Comparison of ENCODE assay signal across 13 mouse cellular contexts in the genomic region with DNA sequence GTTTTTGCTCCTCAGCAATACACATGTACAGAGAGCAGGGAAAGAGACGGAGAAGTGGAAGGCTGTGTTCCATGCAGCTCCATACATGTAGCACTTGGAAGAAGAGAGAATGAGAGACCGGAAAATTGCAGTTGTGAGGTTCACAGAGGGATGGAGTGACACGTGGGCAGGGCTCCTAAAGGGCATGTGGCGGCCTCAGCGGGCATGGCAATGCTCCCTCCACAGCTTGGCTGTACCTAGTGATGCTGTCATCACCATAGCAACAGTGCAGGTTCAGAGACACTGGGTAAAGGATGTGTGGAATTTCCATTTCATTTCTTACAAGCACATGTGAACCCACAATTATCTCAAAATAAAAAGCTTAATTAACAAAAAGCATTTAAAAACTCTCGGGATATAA. TPM values are rescaled to one million over a fixed set of nuclear protein-coding genes. Genes with fewer than 3 reads are reported as not detected.
DNase-seq lines count a peak whose midpoint lies in the region; ATAC-seq and TF ChIP-seq lines count a peak whose summit lies in the region.
"Had no signal": no experiment of that assay in that cellular context is flagged by ENCODE, and none has a peak within 500 bp of the region (broad histone marks: within the 10 kb centered on the region; RNA-seq: fewer than 3 reads in every experiment).

No protein-coding gene starts in this region.

- H3K27me3 ChIP-seq in heart, embryonic 12.5 days (replicated peaks): no peaks in the 10 kb centered on the region
- no peaks in the 10 kb centered on the region for H3K27me3 ChIP-seq in embryonic facial prominence, embryonic 13.5 days
- no peaks in the 10 kb centered on the region for H3K27me3 ChIP-seq in hindbrain, postnatal 0 days (ENCODE audit: insufficient read depth, low read length)
- H3K27me3 ChIP-seq in neural tube, embryonic 14.5 days (ENCODE audit: control insufficient read depth, insufficient read depth, low read length): no peaks in the 10 kb centered on the region
- H3K27me3 ChIP-seq: liver, embryonic 13.5 days had no signal

- no peak for ATAC-seq in heart, embryonic 12.5 days (ENCODE audit: insufficient number of reproducible peaks, low FRiP score)
- no peak for ATAC-seq in embryonic facial prominence, embryonic 13.5 days (ENCODE audit: insufficient number of reproducible peaks, insufficient read depth, low FRiP score, low TSS enrichment, low read depth)
- ATAC-seq in hindbrain, postnatal 0 days: peak; percentile 82
- ATAC-seq in neural tube, embryonic 14.5 days (ENCODE audit: low read depth): peak; percentile 80; the same call in 1 of the 2 replicates
- ATAC-seq: CD4-positive, CD25-positive, alpha-beta regulatory T cell, adult 4 months had no signal

- no peak for TF ChIP-seq CTCF in hindbrain, postnatal 0 days (IDR thresholded peaks at IDR 0.05; ENCODE audit: low read depth)

- no peak overlapping the region for H3K4me2 ChIP-seq in heart, embryonic 12.5 days
- H3K4me2 ChIP-seq in embryonic facial prominence, embryonic 13.5 days: no peak overlapping the region
- H3K4me2 ChIP-seq in hindbrain, postnatal 0 days (ENCODE audit: low read depth, low read length): no peak overlapping the region
- no peak overlapping the region; the same call in 1 of the 2 replicates for H3K4me2 ChIP-seq in neural tube, embryonic 14.5 days (ENCODE audit: low read depth, low read length)
- H3K4me2 ChIP-seq: liver, embryonic 13.5 days had no signal

- peaks cover 50% of the 10 kb centered on the region for H3K4me1 ChIP-seq in heart, embryonic 12.5 days (replicated peaks)
- H3K4me1 ChIP-seq in embryonic facial prominence, embryonic 13.5 days: peaks cover 71% of the 10 kb centered on the region
- peaks cover 28% of the 10 kb centered on the region for H3K4me1 ChIP-seq in hindbrain, postnatal 0 days (ENCODE audit: insufficient read depth, low read length)
- H3K4me1 ChIP-seq in neural tube, embryonic 14.5 days (ENCODE audit: control insufficient read depth, insufficient read depth, low read length): peaks cover 31% of the 10 kb centered on the region

- no peaks in the 10 kb centered on the region for H3K9me3 ChIP-seq in heart, embryonic 12.5 days (replicated peaks)
- no peaks in the 10 kb centered on the region for H3K9me3 ChIP-seq in embryonic facial prominence, embryonic 13.5 days
- H3K9me3 ChIP-seq in hindbrain, postnatal 0 days (ENCODE audit: low read length): no peaks in the 10 kb centered on the region
- no peaks in the 10 kb centered on the region for H3K9me3 ChIP-seq in neural tube, embryonic 14.5 days (ENCODE audit: control insufficient read depth, low read length)
- H3K9me3 ChIP-seq: liver, embryonic 13.5 days had no signal

- intact Hi-C loops in heart, postnatal 10 days (cut with DNase I): no loop called here

- H3K4me3 ChIP-seq in heart, embryonic 12.5 days: no peak overlapping the region
- no peak overlapping the region for H3K4me3 ChIP-seq in embryonic facial prominence, embryonic 13.5 days
- H3K4me3 ChIP-seq in hindbrain, postnatal 0 days (ENCODE audit: low read length): no peak overlapping the region
- H3K4me3 ChIP-seq in neural tube, embryonic 14.5 days (ENCODE audit: low read depth, low read length): no peak overlapping the region
- H3K4me3 ChIP-seq: liver, embryonic 13.5 days had no signal

- H3K9ac ChIP-seq in heart, embryonic 12.5 days: 0 out of 2 replicates have a peak overlapping the region, but pooled peaks have one; percentile 0
- H3K9ac ChIP-seq in embryonic facial prominence, embryonic 13.5 days: 0 out of 2 replicates have a peak overlapping the region, but pooled peaks have one; percentile 21
- no peak overlapping the region for H3K9ac ChIP-seq in hindbrain, postnatal 0 days (replicated peaks; ENCODE audit: low read length)
- H3K9ac ChIP-seq in neural tube, embryonic 14.5 days (replicated peaks; ENCODE audit: low read depth, low read length): no peak overlapping the region
- H3K9ac ChIP-seq: liver, embryonic 13.5 days had no signal

- H3K27ac ChIP-seq in heart, embryonic 12.5 days (ENCODE audit: poor library complexity, severe bottlenecking): no peak overlapping the region; the same call in 1 of the 2 replicates
- peak overlapping the region; percentile 51; the same call in 1 of the 2 replicates for H3K27ac ChIP-seq in embryonic facial prominence, embryonic 13.5 days
- H3K27ac ChIP-seq in hindbrain, postnatal 0 days: peak overlapping the region; percentile 67
- peak overlapping the region; percentile 64 for H3K27ac ChIP-seq in neural tube, embryonic 14.5 days (ENCODE audit: low read depth, low read length)
- H3K27ac ChIP-seq: kidney, postnatal 0 days; liver, embryonic 13.5 days had no signal

- WGBS in heart, embryonic 12.5 days: 69% methylated on average over 6 of the region's 6 CpGs
- 69% methylated on average over 6 of the region's 6 CpGs for WGBS in embryonic facial prominence, embryonic 13.5 days
- 26% methylated on average over 6 of the region's 6 CpGs for WGBS in hindbrain, postnatal 0 days
- 25% methylated on average over 6 of the region's 6 CpGs for WGBS in neural tube, embryonic 14.5 days

- no peaks in the 10 kb centered on the region for H3K36me3 ChIP-seq in heart, embryonic 12.5 days
- H3K36me3 ChIP-seq in embryonic facial prominence, embryonic 13.5 days: 0 out of 2 replicates have a peak, but pooled peaks cover 3% of the 10 kb centered on the region
- no peaks in the 10 kb centered on the region for H3K36me3 ChIP-seq in hindbrain, postnatal 0 days (ENCODE audit: insufficient read depth, low read length)
- no peaks in the 10 kb centered on the region for H3K36me3 ChIP-seq in neural tube, embryonic 14.5 days (ENCODE audit: control insufficient read depth, insufficient read depth, low read length)
- H3K36me3 ChIP-seq: liver, embryonic 13.5 days had no signal

- no peak for DNase-seq in heart, postnatal 10 days
- DNase-seq in hindbrain, postnatal 0 days (ENCODE audit: low spot score): peak; percentile 74
- DNase-seq in spleen, postnatal 36 days (ENCODE audit: low spot score in 2 of 2): no peak
- DNase-seq in right cerebral cortex, adult 18-20 months: no peak
- DNase-seq in urinary bladder, postnatal 10 days (ENCODE audit: low spot score): no peak
- DNase-seq: liver, embryonic 13.5 days had no signal

RNA-seq across cellular contexts. Expression of a gene that starts 15.1 kb away (rescaled TPM):
- 11.9 TPM in 2 replicates for polyA plus RNA-seq in heart, embryonic 12.5 days (2016; fragmentation: Nextera tagmentation; extraction: Ambion mirVana)
- 1 to 10 TPM; 2.3 to 4.1 TPM for total RNA-seq in heart, postnatal 10 days (2021)
- 23.4 and 23.9 TPM in 2 replicates for polyA plus RNA-seq in embryonic facial prominence, embryonic 13.5 days (2015; fragmentation: Nextera tagmentation; extraction: Ambion mirVana)
- total RNA-seq in hindbrain, postnatal 0 days (2014; rRNA removed): 6.1 and 9.8 TPM in 2 replicates
- polyA plus RNA-seq in hindbrain, postnatal 0 days (2015; fragmentation: Nextera tagmentation; extraction: Ambion mirVana): 8.2 TPM in 2 replicates
- polyA plus RNA-seq in neural tube, embryonic 14.5 days (2014; fragmentation: Nextera tagmentation; extraction: Ambion mirVana): 12.1 and 12.6 TPM in 2 replicates

RNA-seq across cellular contexts. Expression of a gene that starts 39.5 kb away (rescaled TPM):
- 1.8 and 2.0 TPM in 2 replicates for polyA plus RNA-seq in heart, embryonic 12.5 days (2016; fragmentation: Nextera tagmentation; extraction: Ambion mirVana)
- 1 to 10 TPM; 3.2 to 3.4 TPM for total RNA-seq in heart, postnatal 10 days (2021)
- polyA plus RNA-seq in embryonic facial prominence, embryonic 13.5 days (2015; fragmentation: Nextera tagmentation; extraction: Ambion mirVana): 0.34 and 0.87 TPM in 2 replicates
- total RNA-seq in hindbrain, postnatal 0 days (2014; rRNA removed): 0.68 and 0.84 TPM in 2 replicates
- 0.40 and 0.68 TPM in 2 replicates for polyA plus RNA-seq in hindbrain, postnatal 0 days (2015; fragmentation: Nextera tagmentation; extraction: Ambion mirVana)
- 0.37 and 0.50 TPM in 2 replicates for polyA plus RNA-seq in neural tube, embryonic 14.5 days (2014; fragmentation: Nextera tagmentation; extraction: Ambion mirVana)
- total RNA-seq: granulocyte monocyte progenitor cell, adult 5-6 weeks had no signal
- polyA plus RNA-seq: CD4-positive, CD25-positive, alpha-beta regulatory T cell, adult 4 months; cortical plate, adult 2 months had no signal

RNA-seq across cellular contexts. Expression of a gene that starts 44.9 kb away (rescaled TPM):
- 3,424 and 3,742 TPM in 2 replicates for polyA plus RNA-seq in heart, embryonic 12.5 days (2016; fragmentation: Nextera tagmentation; extraction: Ambion mirVana)
- total RNA-seq in heart, postnatal 10 days (2021): 100 to 1,000 TPM; 192 to 215 TPM
- polyA plus RNA-seq in embryonic facial prominence, embryonic 13.5 days (2015; fragmentation: Nextera tagmentation; extraction: Ambion mirVana): 874 and 912 TPM in 2 replicates
- total RNA-seq in hindbrain, postnatal 0 days (2014; rRNA removed): 237 and 326 TPM in 2 replicates
- 152 and 154 TPM in 2 replicates for polyA plus RNA-seq in hindbrain, postnatal 0 days (2015; fragmentation: Nextera tagmentation; extraction: Ambion mirVana)
- polyA plus RNA-seq in neural tube, embryonic 14.5 days (2014; fragmentation: Nextera tagmentation; extraction: Ambion mirVana): 353 and 390 TPM in 2 replicates
- total RNA-seq: granulocyte monocyte progenitor cell, adult 5-6 weeks had no signal

Comparison
In these comparisons a context has a peak if more than half of its experiments do, and no peak if none do; other contexts are left out.
1. ATAC-seq: peak in hindbrain, postnatal 0 days (single experiment) and neural tube, embryonic 14.5 days (single experiment); none in heart, embryonic 12.5 days (single experiment) and embryonic facial prominence, embryonic 13.5 days (single experiment).
2. H3K9ac ChIP-seq: peak in heart, embryonic 12.5 days (single experiment) and embryonic facial prominence, embryonic 13.5 days (single experiment); none in hindbrain, postnatal 0 days (single experiment) and neural tube, embryonic 14.5 days (single experiment).